Mouse (Mus musculus): ENCODE results near the gene Mrps30.
A peak's percentile ranks its signal among the peaks of the same experiment; 100 is the strongest.

GRCm38 (mm10) chr13:118379155-118379554, 7.9 kb downstream of the Mrps30 start:
- peak; percentile 79; the same call in 1 of the 2 replicates for TF ChIP-seq CTCF (IDR thresholded peaks at IDR 0.05; ENCODE audit: extremely low read depth, insufficient read length, insufficient replicate concordance, low read depth, low read length)
- no peak for TF ChIP-seq POLR2A (IDR thresholded peaks at IDR 0.05; ENCODE audit: low read depth, low read length)
